Mouse (Mus musculus): ENCODE data around the gene Aco2. TPM values are rescaled to one million over a fixed set of nuclear protein-coding genes. Genes with fewer than 3 reads are reported as not detected.

Gene Aco2
- total and polyA plus RNA-seq, 2 experiments from 2014 or later: 257 to 412 TPM

GRCm38 (mm10) chr15:81842275-81842674, 29.8 kb upstream of the Aco2 start:
- no peak overlapping the region for H3K9ac ChIP-seq (replicated peaks; ENCODE audit: low read length, poor library complexity, severe bottlenecking)
- no peak for DNase-seq (ENCODE audit: low spot score)
- no peak for ATAC-seq (ENCODE audit: low FRiP score)
- no peak overlapping the region for H3K4me3 ChIP-seq (ENCODE audit: low read depth, low read length)
- H3K36me3 ChIP-seq (ENCODE audit: insufficient read depth, low read length): peaks cover 4% of the 10 kb centered on the region; the same call in 1 of the 2 replicates
- no peaks in the 10 kb centered on the region for H3K9me3 ChIP-seq (ENCODE audit: low read length)
- H3K27ac ChIP-seq (ENCODE audit: low read depth, low read length): no peak overlapping the region
- no peak for TF ChIP-seq CTCF (IDR thresholded peaks at IDR 0.05)
- H3K27me3 ChIP-seq (ENCODE audit: insufficient read depth, low read length): no peaks in the 10 kb centered on the region
- H3K4me2 ChIP-seq (ENCODE audit: low read depth, low read length, poor library complexity, severe bottlenecking): no peak overlapping the region
- 84% methylated on average over 7 of the region's 7 CpGs for WGBS
- no peaks in the 10 kb centered on the region for H3K4me1 ChIP-seq (ENCODE audit: insufficient read depth, low read length)

GRCm38 (mm10) chr15:81845033-81845625, 27.0 kb upstream of the Aco2 start:
- no peaks in the 10 kb centered on the region for H3K4me1 ChIP-seq (ENCODE audit: insufficient read depth, low read length)
- 72% methylated on average over 5 of the region's 5 CpGs for WGBS
- peaks cover 16% of the 10 kb centered on the region for H3K36me3 ChIP-seq (ENCODE audit: insufficient read depth, low read length)
- no peaks in the 10 kb centered on the region for H3K9me3 ChIP-seq (ENCODE audit: low read length)
- no peak overlapping the region for H3K4me3 ChIP-seq (ENCODE audit: low read depth, low read length)
- ATAC-seq (ENCODE audit: low FRiP score) (no peak), DNase-seq (ENCODE audit: low spot score) (no peak)
- H3K27ac ChIP-seq (ENCODE audit: low read depth, low read length): no peak overlapping the region
- H3K4me2 ChIP-seq (ENCODE audit: low read depth, low read length, poor library complexity, severe bottlenecking): no peak overlapping the region
- TF ChIP-seq CTCF (IDR thresholded peaks at IDR 0.05): no peak
- no peak overlapping the region for H3K9ac ChIP-seq (replicated peaks; ENCODE audit: low read length, poor library complexity, severe bottlenecking)
- no peaks in the 10 kb centered on the region for H3K27me3 ChIP-seq (ENCODE audit: insufficient read depth, low read length)

- H3K27ac ChIP-seq (ENCODE audit: low read depth, low read length): no peak overlapping the region
- H3K9ac ChIP-seq (replicated peaks; ENCODE audit: low read length, poor library complexity, severe bottlenecking): no peak overlapping the region
- H3K4me3 ChIP-seq (ENCODE audit: low read depth, low read length): no peak overlapping the region
- H3K9me3 ChIP-seq (ENCODE audit: low read length): no peaks in the 10 kb centered on the region
- ATAC-seq (ENCODE audit: low FRiP score): no peak
- peaks cover 20% of the 10 kb centered on the region for H3K36me3 ChIP-seq (ENCODE audit: insufficient read depth, low read length)
- TF ChIP-seq CTCF (IDR thresholded peaks at IDR 0.05): no peak
- no peaks in the 10 kb centered on the region for H3K27me3 ChIP-seq (ENCODE audit: insufficient read depth, low read length)
- 37% methylated on average over 4 of the region's 4 CpGs for WGBS
- DNase-seq (ENCODE audit: low spot score): no peak
- H3K4me2 ChIP-seq (ENCODE audit: low read depth, low read length, poor library complexity, severe bottlenecking): no peak overlapping the region
- no peaks in the 10 kb centered on the region for H3K4me1 ChIP-seq (ENCODE audit: insufficient read depth, low read length)
These were observed 26.4 kb upstream of the Aco2 start for GRCm38 (mm10) chr15:81845724-81846123.

GRCm38 (mm10) chr15:81846755-81847154, 25.4 kb upstream of the Aco2 start:
- H3K27me3 ChIP-seq (ENCODE audit: insufficient read depth, low read length): no peaks in the 10 kb centered on the region
- no peak for TF ChIP-seq CTCF (IDR thresholded peaks at IDR 0.05)
- WGBS: 87% methylated on average over 9 of the region's 9 CpGs

GRCm38 (mm10) chr15:81847161-81847560, 24.9 kb upstream of the Aco2 start:
- no peak for ATAC-seq (ENCODE audit: low FRiP score)
- Histone ChIP-seq H3K4me3 (ENCODE audit: low read depth, low read length) (no peak overlapping the region), H3K36me3 (ENCODE audit: insufficient read depth, low read length) (peaks cover 32% of the 10 kb centered on the region), H3K27me3 (ENCODE audit: insufficient read depth, low read length) (no peaks in the 10 kb centered on the region), H3K9ac (replicated peaks; ENCODE audit: low read length, poor library complexity, severe bottlenecking) (no peak overlapping the region), H3K27ac (ENCODE audit: low read depth, low read length) (no peak overlapping the region), H3K9me3 (ENCODE audit: low read length) (no peaks in the 10 kb centered on the region), H3K4me2 (ENCODE audit: low read depth, low read length, poor library complexity, severe bottlenecking) (no peak overlapping the region), H3K4me1 (ENCODE audit: insufficient read depth, low read length) (no peaks in the 10 kb centered on the region)
- TF ChIP-seq CTCF (IDR thresholded peaks at IDR 0.05): no peak
- no peak for DNase-seq (ENCODE audit: low spot score)
- WGBS: 97% methylated on average over 4 of the region's 4 CpGs

More at GRCm38 (mm10) chr15:81846755-81847154, 25.4 kb upstream of the Aco2 start:
- no peak overlapping the region for H3K4me3 ChIP-seq (ENCODE audit: low read depth, low read length)
- no peak overlapping the region for H3K4me2 ChIP-seq (ENCODE audit: low read depth, low read length, poor library complexity, severe bottlenecking)
- H3K36me3 ChIP-seq (ENCODE audit: insufficient read depth, low read length): peaks cover 31% of the 10 kb centered on the region
- no peak overlapping the region for H3K27ac ChIP-seq (ENCODE audit: low read depth, low read length)
- no peak overlapping the region for H3K9ac ChIP-seq (replicated peaks; ENCODE audit: low read length, poor library complexity, severe bottlenecking)
- H3K9me3 ChIP-seq (ENCODE audit: low read length): no peaks in the 10 kb centered on the region
- H3K4me1 ChIP-seq (ENCODE audit: insufficient read depth, low read length): no peaks in the 10 kb centered on the region
- DNase-seq (ENCODE audit: low spot score) (no peak), ATAC-seq (ENCODE audit: low FRiP score) (no peak)

- no peak overlapping the region for H3K4me2 ChIP-seq (ENCODE audit: low read depth, low read length, poor library complexity, severe bottlenecking)
- H3K4me3 ChIP-seq (ENCODE audit: low read depth, low read length): no peak overlapping the region
- H3K36me3 ChIP-seq (ENCODE audit: insufficient read depth, low read length): peaks cover 32% of the 10 kb centered on the region
- TF ChIP-seq CTCF (IDR thresholded peaks at IDR 0.05): no peak
- no peaks in the 10 kb centered on the region for H3K27me3 ChIP-seq (ENCODE audit: insufficient read depth, low read length)
- no peak overlapping the region for H3K27ac ChIP-seq (ENCODE audit: low read depth, low read length)
- H3K9me3 ChIP-seq (ENCODE audit: low read length): no peaks in the 10 kb centered on the region
- H3K9ac ChIP-seq (replicated peaks; ENCODE audit: low read length, poor library complexity, severe bottlenecking): no peak overlapping the region
- 93% methylated on average over 5 of the region's 5 CpGs for WGBS
- H3K4me1 ChIP-seq (ENCODE audit: insufficient read depth, low read length): no peaks in the 10 kb centered on the region
- ATAC-seq (ENCODE audit: low FRiP score): no peak
- DNase-seq (ENCODE audit: low spot score): no peak
These were observed 24.2 kb upstream of the Aco2 start for GRCm38 (mm10) chr15:81847861-81848260.
